Mouse (Mus musculus): ENCODE data around the gene Atp6v1f.

DNA sequence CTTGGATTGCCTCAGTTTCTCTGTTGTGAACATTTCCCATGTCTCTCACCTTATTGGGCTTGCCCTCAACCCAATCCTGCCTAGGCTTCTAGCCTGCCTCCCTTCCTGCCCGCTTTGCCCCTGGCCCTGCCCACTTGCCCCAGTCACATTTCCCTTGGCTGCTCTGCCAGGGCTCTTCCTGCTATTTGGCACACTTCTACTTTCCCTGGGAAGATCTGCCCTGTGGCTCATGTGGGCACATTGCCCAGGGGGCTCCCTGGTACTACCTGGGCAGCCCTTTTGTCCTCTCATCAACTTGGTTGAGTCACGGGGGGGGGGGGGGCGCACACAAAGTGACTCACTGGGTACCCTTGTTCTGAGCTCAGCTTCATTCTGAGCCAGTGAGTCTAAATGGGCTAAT is 35.4 kb upstream of the Atp6v1f start:
- TF ChIP-seq FLI1 (IDR thresholded peaks at IDR 0.05; ENCODE audit: low read length) (no peak), GATA1 (IDR thresholded peaks at IDR 0.05; ENCODE audit: borderline replicate concordance, low read length) (no peak)

Data from megakaryocyte, embryonic 14.5 days (primary cell).